Mouse (Mus musculus) right cerebral cortex, postnatal 4 days (tissue): ENCODE results near the gene Bola2.
"Not testable (repeated sequence)": the region's sequence is repeated elsewhere in the genome, so short reads cannot be mapped to it uniquely, and the experiment has no call there.

Experiments used
- DNase-seq: peaks from one replicate; pipeline ENCODE4 v3.0.0-alpha.2; 2022

Gene Bola2

DNA sequence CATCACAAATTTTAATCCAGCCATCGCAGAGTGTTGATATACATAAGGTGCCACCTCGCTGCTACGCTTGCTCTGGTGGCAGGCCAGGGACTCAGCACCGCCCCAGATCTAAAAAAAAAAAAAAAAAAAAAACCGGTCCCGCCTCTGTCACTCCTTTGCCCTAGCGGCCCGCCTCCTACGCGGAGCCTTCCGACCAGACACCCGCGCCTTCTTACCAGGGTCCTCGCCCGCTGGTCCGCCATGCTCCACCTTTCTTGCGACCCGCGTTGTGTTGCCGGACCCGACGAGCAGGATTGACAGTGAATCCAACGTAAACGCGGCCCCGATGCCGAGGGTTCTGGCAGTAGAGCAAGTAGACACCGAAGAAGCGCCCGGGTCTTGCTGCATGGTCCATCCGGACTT lies at the start of gene Bola2:
Gene Bola2, plus strand, starts transcription at position 192 of the 402 bp plus-strand sequence.
- peak; percentile 60 for DNase-seq

DNA sequence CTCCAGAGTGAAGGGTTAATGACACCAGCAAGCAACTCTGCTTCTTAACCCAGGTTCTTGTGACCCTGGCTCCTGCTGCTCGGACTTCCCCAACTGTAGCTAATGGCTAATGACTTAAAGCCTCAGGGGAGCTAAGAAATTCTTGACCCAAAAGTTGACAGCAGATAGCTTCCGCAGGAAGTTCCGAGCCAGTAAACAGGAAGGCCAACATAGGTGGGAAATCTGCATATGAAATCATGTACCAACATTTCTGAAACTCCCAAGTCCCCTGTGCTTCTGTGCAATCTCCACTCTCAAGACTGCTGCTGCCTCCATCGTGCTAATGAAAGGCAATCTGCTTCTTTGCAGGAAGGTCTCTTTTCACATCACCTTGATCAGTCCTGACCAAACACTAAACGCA lies 49.5 kb upstream of the Bola2 start:
- no peak for DNase-seq

DNA sequence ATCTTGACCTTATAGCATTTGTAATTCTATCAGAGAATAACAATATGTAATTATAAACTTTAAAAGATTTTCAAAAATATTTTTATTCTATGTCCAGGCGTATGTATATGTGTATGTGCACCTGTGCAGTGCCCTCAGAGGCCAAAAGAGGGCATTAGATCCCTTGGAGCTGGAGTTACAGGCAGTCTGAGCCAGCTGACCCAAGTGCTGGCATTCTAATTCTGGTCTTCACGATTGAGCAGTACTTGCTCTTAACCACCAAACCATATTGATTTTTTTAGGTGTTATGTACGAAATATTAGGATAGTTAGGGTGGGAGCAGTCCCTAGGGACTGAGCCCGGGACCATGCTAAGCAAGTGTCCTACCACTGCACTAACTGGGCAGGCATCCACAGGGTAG lies 46.7 kb upstream of the Bola2 start:
- no peak for DNase-seq

DNA sequence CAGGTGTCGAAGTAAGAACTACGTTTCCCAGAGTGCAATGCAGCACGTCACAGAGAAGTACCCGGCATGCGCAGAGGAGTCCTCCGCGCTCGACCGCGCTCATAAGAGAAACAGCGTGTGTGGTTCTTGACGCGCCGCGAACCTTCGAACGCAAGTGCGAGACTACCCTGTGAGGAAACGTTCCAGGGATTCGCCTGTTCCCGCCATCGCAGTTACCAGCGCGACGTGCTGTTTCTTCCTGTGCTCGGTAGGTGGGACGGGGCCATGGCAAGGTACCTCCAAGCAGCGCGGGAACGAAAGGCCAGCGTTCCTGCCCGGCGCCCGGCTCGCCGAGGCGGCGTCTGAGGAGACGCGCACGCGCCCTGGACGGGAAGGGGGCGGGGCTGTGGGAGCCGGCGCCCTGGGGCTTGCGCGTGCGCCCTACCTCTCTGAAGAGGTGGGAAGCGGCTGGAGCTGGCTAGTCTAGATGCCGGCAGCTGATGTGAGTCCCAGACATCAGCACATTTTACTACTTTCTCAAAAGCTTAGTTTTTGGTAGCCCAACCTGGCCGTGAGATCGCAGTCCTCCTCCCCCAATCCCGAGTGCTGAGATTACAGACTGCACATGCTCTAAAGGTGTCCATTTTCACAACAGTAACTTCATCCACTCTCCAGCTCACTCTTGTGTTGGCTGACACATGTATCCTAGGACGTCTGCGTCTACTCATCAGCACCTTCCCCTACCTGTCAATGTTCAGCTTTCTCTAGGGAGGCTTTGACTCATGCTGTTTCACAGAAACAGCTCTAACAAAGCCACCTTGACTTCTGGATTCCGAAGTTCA lies 45.8 kb upstream of the Bola2 start, which contains the start of gene Sgf29:
Gene Sgf29, plus strand, starts transcription at position 79 of the 821 bp plus-strand sequence.
- DNase-seq = peak; percentile 95

DNA sequence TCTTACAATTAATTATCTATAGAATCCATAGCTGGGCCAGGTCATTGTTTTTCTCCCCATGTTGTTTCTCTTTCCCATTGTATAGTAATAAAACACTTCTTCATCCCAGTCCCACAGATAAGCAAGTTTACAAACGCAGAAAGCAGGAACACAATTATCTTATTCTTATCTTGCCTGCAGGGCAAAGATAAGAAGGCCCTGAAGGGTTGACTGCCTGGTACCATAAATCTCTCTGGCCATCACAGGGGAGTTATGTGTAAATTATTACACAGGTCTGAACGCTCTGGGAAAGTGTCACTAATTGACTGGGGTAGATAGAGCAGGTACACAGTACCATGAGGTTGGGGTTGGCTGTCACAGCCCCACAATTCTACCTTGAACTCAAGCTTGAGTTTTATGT lies 44.3 kb upstream of the Bola2 start:
- DNase-seq = no peak

DNA sequence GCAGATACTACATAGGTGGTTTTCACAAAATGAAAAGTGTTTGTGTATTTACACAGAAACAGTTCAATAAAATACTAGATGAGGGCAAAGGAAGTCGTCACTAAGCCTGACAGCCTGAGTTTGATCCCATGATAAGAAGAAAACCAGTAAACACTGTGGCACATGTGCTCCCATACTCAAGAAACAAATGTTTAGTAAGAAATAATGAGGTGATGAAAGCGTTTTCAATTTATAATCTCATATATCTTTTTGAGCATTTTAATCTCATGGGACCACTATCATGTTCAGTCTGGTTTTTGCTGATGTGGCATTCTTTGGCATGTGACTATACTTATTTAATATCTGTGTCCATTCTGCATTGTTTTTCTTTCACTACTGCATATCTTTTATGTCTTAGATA lies 41.2 kb upstream of the Bola2 start:
- no peak for DNase-seq

DNA sequence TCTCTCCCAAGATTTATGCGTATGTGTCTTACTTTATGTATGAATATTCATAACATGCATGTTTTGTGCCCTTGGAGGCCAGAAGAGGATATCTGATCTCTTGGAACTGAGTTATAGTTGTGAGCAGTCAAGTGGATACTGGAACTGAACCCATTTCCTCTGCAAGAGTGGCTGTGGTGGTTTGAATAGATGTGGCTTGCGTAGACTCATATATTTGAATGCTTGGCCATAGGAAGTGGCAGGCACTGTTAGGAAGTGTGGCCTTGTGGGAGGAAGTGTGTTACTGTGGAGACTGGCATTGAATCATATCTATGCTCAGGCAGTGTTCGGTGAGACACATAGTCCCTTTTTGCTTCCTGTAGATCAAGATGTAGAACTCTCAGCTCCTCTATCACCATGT lies 39.5 kb upstream of the Bola2 start:
- no peak for DNase-seq

DNA sequence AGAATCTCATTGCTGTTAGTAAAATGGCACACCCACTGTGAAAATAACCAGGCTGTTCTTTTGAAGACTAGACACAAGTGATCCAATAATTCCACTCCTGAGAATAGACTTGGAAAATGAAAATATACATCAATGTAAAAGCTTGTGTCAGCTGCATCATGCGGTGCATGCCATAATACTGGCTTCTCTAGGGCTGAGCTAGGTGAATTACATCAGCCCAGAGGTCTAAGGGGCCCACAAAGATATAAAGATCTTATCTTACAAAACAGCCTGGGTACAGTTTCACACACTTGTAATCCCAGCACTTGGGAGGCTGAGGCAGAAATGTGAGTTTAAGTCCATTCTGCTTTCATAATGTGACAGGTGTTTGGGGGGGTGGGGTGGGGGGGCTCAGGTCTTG lies 37.7 kb upstream of the Bola2 start:
- no peak for DNase-seq

DNA sequence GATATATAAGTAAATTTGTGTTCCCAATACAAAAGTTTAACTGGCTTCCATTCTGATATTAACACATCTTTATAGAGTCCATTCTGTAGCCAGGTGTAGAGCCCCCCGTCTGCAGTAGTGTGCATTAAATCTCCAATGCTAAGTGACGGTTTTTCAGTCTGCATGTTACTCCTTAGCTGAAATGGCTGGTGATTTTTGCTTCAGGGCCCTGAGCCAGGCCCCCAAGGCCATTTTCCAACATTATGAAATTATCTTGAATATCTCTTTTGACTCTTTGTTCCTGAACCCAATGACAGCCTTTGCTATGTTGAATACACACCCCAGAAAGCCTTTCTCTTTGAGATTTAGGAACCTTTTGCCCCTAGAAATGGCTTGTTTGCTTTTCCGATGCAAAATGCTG lies 35.4 kb upstream of the Bola2 start:
- DNase-seq = no peak

DNA sequence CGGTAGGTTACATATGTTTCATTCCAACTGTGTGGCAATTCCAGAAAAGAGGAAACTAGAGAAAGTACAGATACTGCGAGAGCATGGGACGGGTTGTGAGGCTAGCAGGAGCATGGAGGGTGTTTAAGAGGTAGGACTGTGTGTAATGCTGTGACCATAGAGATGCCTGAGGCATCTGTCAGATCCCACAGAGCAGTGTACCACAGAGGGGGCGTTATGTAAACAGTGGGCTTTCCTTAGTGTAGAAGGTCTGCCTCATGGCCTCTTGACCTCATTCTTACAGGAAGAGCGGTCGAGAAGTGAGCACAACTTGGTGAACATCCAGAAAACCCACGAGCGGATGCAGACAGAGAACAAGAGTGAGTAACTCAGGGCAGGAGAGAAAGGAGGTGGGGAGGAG lies 31.6 kb upstream of the Bola2 start:
- DNase-seq = no peak

DNA sequence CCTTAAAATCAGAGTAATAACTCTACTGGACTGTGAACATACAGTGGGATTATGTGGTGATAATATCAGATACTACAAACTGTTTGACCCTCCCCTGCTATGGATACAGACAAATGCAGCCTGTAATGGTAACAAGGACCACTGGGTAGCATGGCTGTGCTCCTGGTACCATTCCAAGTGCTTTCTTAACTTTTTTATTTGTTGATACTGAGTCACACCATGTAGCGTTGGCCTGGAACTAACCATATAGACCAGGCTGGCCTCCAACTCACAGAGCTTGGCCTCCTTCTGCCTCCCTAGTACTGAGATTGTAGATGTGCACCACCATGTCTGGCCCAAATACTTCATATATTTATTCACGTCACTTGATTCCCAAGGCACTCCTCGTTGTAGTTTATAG lies 29.9 kb upstream of the Bola2 start:
- no peak for DNase-seq

DNA sequence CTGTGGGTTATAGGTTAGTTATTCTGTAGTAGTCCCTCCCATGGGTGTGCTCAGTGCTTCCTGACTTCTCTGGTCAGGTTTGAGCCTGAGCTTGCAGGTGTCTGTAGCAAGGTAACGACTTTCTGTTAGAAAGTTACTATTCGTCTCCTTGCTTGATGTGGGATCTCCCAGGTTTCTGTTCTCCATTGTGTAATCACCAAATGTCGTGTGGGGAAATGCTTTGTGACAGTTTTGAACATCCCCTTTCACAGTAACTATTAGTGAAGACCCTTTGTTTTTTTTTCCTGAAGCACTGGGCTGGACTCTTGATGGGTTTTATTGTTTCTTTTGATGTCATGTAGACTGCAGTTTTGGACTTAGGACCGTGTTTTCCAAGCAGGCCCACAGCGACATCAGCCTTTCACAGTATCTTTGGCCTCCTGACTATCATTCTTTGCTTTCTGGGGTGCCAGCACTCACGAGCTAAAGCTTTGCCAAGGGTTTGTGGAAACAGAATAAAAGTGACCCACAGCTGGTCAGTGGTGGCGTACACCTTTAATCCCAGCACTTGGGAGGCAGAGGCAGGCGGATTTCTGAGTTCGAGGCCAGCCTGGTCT lies 27.6 kb upstream of the Bola2 start:
- DNase-seq = no peak

DNA sequence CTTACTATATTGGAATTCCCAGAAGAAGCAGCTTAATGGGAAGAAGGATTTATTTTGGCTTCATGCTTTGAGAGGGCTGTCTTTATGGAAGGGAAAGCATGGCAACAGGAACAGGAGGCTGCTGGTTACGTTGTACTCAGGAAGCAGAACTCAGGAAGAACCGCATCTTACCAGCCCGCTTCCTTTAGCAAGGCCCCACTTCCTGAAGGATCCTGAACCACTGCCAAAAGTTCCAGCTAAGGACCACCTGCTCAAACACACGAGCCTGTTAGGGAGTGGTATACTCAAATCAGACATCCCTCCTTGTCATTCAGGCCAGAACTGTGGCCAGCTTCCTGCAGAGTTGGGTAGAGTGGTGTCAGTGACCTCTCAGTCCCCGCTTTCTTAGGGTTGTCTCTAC lies 26.7 kb upstream of the Bola2 start:
- no peak for DNase-seq

DNA sequence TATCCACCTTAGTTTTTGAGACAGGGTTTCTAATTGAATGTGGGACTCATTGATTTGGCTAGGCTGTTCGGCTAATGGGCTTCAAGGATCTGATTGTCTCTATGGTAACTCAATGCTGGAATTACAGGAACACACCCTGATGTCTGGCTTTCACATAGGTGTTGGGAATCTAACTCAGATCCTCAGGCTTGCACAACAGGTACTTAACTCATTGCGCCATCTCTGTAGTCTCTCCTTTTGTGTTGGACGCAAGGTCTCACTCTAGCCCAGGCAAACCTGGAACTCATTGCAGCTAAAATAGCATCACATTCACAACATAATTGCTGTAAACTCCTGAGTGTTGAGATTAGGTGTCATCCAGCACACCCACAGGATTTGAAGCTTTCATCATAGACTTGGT lies 25.0 kb upstream of the Bola2 start:
- no peak for DNase-seq

DNA sequence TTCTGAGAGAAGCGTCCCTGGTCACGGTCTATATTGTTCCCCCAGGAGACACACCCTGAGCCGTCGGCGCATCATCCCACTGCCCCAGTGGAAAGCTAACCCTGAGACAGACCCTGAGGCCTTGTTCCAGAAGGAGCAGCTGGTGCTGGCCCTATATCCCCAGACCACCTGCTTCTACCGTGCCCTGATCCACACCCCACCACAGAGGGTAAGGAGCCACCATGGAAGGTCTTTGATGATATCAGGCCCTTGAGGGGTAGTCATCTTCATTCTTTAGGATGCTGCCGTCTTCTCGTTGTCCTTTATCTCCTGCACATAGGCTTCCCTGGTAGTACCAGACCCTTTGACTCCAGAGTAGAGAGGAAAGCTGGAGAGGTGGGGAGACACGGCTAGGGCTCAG lies 23.1 kb upstream of the Bola2 start:
- DNase-seq = no peak

DNA sequence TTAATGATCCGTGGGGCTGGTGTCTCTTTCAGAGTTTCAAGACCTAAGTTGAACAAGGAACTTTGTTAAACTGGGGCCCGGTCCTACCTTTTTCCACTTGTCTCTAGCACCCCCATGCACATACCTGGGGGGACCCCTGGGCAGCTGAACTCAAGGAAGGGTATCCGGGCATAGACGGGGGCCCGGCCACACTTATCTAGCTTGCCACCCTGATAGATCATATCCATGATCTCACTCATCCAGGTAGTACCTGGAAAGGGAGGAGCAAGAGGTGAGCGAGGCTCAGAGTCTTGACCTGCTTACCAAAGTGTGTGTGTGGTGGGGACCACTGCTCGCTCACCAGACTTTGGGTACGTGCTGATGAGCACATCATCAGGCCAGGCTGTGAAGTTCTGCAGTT lies 20.1 kb upstream of the Bola2 start:
- no peak for DNase-seq

DNA sequence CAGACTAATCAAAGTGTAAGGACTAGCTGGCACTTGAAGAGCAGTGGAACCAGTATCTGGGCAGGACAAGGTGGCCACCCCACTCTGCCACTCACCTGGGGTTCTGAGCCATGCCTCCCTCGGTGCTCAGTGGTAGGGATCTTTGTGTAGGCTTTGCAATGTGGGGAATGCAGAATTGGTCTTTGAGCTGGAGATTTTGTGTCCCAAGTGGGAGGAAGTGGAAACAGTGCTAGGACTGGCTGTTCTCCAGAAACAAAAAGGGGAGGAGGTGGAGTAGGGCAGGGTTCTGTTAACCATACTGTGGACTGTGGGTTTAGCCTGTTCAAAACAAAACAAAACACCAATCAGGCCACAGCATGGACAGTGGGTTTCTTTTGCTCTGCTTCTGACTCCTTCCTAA lies 19.0 kb upstream of the Bola2 start, which contains the start of gene Sult1a1:
Gene Sult1a1, minus strand, starts transcription at position 226 of the 400 bp plus-strand sequence.
- DNase-seq = no peak

DNA sequence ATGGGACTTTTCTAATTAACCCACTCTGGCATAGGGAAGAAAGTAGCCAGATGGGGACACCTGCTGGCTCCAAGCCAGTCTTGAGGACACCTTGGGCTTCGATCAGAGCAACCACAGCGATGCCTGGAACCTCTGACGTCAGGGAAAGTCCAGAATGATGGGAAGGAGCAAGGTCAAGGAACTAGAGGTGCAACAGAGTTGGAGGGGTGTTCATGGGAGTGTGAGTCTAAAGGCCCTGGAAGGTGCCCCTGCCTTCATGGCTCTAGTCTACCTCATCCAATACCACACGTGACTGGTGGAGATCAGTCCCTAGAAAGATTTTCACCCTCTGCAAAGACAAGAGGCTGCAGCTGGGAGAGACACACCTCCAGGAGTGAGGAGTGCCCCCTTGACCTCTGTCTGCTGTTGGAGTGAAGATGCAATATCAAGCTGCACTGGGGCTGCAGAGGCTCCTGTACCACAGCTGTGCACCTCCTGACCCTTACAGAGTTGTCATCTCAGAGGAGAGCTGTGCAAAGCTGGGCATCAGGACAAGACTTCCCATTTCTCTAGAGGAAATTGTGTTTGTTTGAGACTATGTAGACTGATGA lies 18.5 kb upstream of the Bola2 start:
- no peak for DNase-seq

DNA sequence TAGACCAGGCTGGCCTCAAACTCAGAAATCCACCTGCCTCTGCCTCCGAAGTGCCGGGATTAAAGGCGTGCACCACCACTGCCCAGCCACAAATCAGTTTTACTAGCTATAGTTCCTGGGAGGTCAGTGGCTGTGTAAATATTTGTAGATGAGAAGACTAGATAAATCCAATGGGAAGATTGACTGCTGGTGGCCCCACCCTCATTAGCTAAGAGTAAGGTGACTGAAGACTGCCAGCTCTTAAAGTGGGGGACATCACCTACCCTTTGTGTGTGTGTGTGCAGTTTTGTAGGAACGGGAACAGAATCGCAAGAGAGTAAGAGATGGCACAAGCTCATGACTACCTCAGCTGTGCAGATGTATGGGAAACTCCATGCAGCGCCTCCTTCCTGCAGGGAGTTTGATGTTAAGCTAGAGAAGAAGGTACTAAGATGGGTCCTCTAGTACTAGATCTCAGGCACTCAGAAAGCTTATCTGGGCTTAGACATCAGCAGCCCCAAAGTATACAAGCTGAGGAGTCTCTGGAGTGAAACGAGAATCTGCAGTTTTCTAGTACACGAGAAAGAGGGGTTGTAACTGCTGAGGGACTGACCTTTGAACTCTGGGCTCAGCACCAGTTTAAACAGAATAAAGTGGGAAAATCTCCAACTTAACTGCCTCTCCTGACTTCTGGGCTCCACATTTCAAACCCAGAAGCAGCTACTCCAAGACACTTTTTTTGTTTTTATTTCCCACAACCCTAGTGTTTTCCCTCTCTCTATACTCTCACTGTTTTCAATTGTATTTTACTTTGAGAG lies 16.5 kb upstream of the Bola2 start:
- no peak for DNase-seq

DNA sequence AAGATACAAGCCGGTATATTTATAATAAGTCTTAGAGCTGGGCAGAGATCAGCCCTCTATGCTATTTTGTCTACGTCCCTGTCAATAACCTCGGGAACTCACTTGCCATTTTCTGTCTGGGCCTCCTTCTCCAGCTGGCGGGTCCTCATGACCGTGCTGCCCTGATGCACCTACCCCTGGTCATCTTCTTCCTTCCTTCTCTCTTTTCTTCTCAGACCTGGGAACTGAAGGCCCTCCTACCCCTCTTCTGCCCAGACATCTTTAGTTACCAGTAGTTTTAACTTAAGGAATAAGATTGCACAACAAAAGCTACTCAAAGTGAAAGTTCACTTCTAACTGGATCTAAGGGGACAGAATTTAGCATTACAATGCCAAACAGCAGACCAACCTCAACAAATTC lies 15.5 kb upstream of the Bola2 start:
- DNase-seq = no peak

DNA sequence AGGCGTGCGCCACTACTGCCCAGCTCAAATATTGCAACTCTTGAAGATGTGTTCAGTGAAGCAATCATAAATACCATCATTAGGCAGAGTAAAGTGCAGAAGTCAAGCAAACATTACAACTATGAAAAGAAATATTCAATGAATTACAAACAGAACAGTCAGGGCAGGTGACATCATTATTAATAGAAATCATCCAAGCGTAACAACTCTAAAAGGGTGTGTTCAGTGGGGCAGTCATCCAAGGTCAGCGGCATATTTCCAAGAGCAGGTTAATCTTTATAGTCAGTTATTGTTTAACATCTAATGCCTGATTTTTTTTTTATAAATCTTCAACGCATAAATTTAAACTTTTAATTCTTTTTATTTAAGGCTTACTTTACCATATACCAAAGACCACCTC lies 14.0 kb upstream of the Bola2 start:
- no peak for DNase-seq

DNA sequence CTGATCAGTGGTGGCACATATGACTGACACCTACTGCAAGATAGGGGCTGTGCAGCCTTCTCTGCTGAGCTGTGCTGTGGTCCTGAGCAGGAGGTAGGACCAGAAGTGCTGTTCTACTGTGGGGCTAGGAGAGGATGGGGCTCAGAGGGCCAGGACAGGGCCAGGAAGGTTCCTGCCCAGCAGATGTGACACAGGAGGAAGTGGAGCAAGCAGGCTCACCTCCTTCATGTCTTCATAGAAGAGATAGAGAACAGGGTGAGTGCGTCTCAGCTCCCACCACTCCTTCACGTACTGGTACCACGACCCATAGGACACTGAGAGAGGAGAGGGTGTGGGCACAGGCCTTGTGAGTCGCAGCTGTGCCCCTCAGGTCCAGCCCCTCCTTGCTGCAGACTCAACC lies 7.0 kb upstream of the Bola2 start:
- DNase-seq = not testable (repeated sequence)

DNA sequence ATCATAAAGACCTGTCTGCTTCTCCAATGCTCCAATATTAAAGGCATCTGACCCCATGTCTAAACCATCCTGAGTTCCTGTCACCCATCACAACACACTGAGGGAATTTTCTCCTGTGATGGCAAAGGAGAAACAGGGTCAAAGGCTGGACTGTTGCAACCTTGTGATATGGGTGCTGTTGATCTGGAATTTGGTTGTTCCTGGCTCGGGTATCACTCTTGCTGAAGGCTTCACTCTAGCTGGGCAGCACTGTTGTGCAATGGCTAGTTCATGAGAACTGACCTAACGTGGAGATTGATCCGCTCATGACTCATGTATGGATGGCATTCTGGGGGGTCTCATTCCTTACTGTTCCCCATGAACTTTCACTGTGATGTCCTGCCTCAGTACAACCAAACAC lies 6.2 kb upstream of the Bola2 start:
- no peak for DNase-seq
